Mouse (Mus musculus) central nervous system, embryonic 18 days (tissue): ENCODE measurements around the gene Ckm. TPM values are rescaled to one million over a fixed set of nuclear protein-coding genes. Genes with fewer than 3 reads are reported as not detected.

Source experiments
- polyA plus RNA-seq: library from polyadenylated mRNA; depleted of rRNA; stranded (reverse); fragments of >200 nt; gene quantifications from 2 replicates; pipeline ENCODE4 v1.2.3, GENCODE M21; 2012; rRNA removed

Ckm gene
- 0.36 and 148 TPM in 2 replicates for polyA plus RNA-seq

GRCm38 (mm10) chr7:19404476-19404875 is at the start of gene Ckm:
Ckm (plus strand) TSS chr7:19404776.

GRCm38 (mm10) chr7:19359299-19359891 is 45.2 kb upstream of the Ckm start, which contains the start of the genes Cd3eap and Ppp1r13l:
Cd3eap (minus strand) TSS chr7:19359483.
Ppp1r13l (plus strand) TSS chr7:19359749.

DNA sequence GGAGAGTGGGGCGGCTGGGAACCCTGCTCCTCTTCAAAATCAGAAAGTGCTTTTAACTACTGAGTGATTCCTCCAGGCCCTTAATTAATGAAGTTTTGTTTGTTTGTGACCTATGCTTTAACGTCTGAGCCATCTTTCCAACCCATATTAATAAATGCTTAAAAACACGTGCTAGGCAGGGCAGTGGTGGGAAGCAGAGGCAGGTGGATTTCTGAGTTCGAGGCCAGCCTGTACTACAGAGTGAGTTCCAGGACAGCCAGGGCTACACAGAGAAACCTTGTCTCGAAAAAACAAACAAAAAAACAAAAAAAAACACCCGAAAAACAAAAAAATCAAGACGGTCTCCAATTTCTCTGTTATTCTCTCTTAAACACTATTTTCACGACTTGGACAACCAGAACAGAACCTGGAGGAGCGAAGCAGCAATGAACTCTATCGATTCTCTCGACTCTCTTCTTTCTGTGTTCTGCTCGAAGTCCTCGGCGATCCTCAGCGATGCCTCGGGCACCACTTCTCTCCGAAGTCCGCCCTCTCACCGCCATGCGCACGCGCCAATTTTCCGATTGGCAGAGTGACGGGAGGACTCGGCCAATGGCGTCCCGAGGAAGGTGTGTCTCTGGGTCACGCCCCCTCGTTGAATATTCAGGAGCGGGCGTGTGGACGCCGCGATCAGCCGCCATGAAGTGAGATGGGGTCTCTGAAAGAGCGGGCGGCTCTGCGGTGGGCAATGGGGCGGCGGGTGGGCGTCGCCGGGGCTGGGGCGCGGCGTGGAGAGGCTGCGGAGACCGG is 23.0 kb upstream of the Ckm start, which contains the start of gene Ercc2:
Gene Ercc2 (plus strand): TSS at position 634 of the 789 bp plus-strand sequence.

GRCm38 (mm10) chr7:19403731-19404296 is 762 bp upstream of the Ckm start, which contains the start of gene Klc3:
Klc3 (minus strand) TSS chr7:19404104.

DNA sequence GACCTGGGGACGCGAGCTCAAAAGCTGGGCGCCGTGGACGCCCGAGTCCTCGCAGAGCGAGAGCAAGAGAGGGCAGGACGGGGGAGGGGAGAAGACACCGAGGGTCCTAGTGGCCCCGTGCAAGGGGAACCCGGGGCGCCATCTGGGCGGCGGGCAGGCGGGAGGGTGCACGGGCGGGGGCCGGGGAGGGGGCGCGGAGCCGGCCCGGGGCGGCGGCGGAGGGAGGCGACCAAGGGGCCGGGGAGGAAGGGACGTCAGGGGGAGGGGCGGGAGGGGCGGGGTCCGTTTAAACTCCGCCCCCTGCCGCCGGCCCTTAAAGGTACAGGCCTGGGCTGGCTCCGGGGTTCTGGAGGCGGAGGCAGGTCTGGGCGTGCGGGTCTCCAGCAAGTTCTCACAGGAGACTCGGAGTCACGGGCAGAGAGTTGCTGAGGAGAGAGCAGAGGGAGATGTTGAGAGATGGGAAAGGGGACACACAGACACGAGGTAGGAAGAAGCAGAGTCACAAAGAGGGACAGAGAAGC is 54.1 kb downstream of the Ckm start, which contains the start of gene Mark4:
Gene Mark4 (minus strand): TSS at position 231 of the 521 bp plus-strand sequence.

GRCm38 (mm10) chr7:19462884-19463381 is 58.4 kb downstream of the Ckm start, which contains the start of gene Exoc3l2:
Exoc3l2 (plus strand) TSS chr7:19463331.

Other genes with a start within 250 kb of the Ckm start
- gene Gipr, start 238.6 kb upstream of the Ckm start, polyA plus RNA-seq, result 41.3 and 55.6 TPM in 2 replicates
- 65.5 and 68.9 TPM in 2 replicates for gene Eml2, start 228.4 kb upstream of the Ckm start, polyA plus RNA-seq
- gene Gpr4, start 192.2 kb upstream of the Ckm start, polyA plus RNA-seq, result 6.0 and 6.8 TPM in 2 replicates
- 25.6 and 26.6 TPM in 2 replicates for gene Opa3, start 176.4 kb upstream of the Ckm start, polyA plus RNA-seq
- 65.0 and 68.3 TPM in 2 replicates for gene Vasp, start 133.0 kb upstream of the Ckm start, polyA plus RNA-seq
- gene Ppm1n, start 124.7 kb upstream of the Ckm start, polyA plus RNA-seq, result 1.6 and 2.0 TPM in 2 replicates
- 155 and 161 TPM in 2 replicates for gene Rtn2, start 122.2 kb upstream of the Ckm start, polyA plus RNA-seq
- gene Fosb, start 94.7 kb upstream of the Ckm start, polyA plus RNA-seq, result 0.25 and 0.71 TPM in 2 replicates
- gene Ercc1, start 60.0 kb upstream of the Ckm start, polyA plus RNA-seq, result 72.9 and 73.8 TPM in 2 replicates
- gene Cd3eap, start 45.3 kb upstream of the Ckm start, polyA plus RNA-seq, result 14.2 and 15.3 TPM in 2 replicates
- 4.4 and 5.1 TPM in 2 replicates for gene Ppp1r13l, start 45.0 kb upstream of the Ckm start, polyA plus RNA-seq
- gene Ercc2, start 22.8 kb upstream of the Ckm start, polyA plus RNA-seq, result 77.4 and 78.3 TPM in 2 replicates
- gene Klc3, start 672 bp upstream of the Ckm start, polyA plus RNA-seq, result 1.6 and 2.1 TPM in 2 replicates
- gene Mark4, start 54.0 kb downstream of the Ckm start, polyA plus RNA-seq, result 47.3 and 55.6 TPM in 2 replicates
- 0.31 and 0.70 TPM in 2 replicates for gene Exoc3l2, start 58.6 kb downstream of the Ckm start, polyA plus RNA-seq
- 12.0 and 12.1 TPM in 2 replicates for gene Bloc1s3, start 103.6 kb downstream of the Ckm start, polyA plus RNA-seq
- gene Trappc6a, start 103.6 kb downstream of the Ckm start, polyA plus RNA-seq, result 19.9 and 24.6 TPM in 2 replicates
- gene Nkpd1, start 113.1 kb downstream of the Ckm start, polyA plus RNA-seq, result 1.3 TPM in 2 replicates
- gene Ppp1r37, start 158.3 kb downstream of the Ckm start, polyA plus RNA-seq, result 112 and 114 TPM in 2 replicates
- 1.2 and 1.5 TPM in 2 replicates for gene Zfp296, start 172.5 kb downstream of the Ckm start, polyA plus RNA-seq
- gene Gemin7, start 172.8 kb downstream of the Ckm start, polyA plus RNA-seq, result 64.8 and 70.8 TPM in 2 replicates
- gene Clasrp, start 199.7 kb downstream of the Ckm start, polyA plus RNA-seq, result 142 and 146 TPM in 2 replicates
- 5.8 and 6.2 TPM in 2 replicates for gene Relb, start 224.7 kb downstream of the Ckm start, polyA plus RNA-seq